27 mouse cellular contexts compared by ENCODE assay signal in the genomic region with DNA sequence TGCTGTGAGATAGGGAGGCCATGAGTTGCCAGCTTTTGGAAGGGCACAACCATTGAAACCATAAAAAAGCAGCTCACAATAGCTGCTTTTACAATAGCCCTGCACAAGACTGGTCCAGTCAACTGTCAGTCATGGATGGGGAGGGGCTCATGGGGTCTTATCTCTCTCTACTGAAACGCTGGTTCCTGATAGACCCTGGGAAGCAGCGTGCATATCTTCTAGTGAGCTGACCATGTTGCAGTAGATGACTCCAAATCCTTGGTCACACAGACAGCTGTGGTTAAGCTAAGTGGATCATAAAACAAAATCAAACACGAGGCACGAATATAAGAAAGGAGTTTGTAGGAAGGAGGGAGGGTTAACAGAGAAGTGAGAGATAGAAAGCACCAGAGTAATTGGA.
DNase-seq lines count a peak whose midpoint lies in the region; ATAC-seq lines count a peak whose summit lies in the region.
"Had no signal": no experiment of that assay in that cellular context is flagged by ENCODE, and none has a peak within 500 bp of the region (broad histone marks: within the 10 kb centered on the region; RNA-seq: fewer than 3 reads in every experiment).

No protein-coding gene starts in this region.

- no peak overlapping the region for H3K27ac ChIP-seq in heart, embryonic 16.5 days (ENCODE audit: low read length)
- no peak overlapping the region for H3K27ac ChIP-seq in liver, embryonic 12.5 days
- H3K27ac ChIP-seq: forebrain, embryonic 10.5 days; hindbrain, embryonic 13.5 days; limb, embryonic 15.5 days; macrophage; midbrain, embryonic 12.5 days; neural tube, embryonic 12.5 days had no signal

- no peak overlapping the region for H3K4me3 ChIP-seq in heart, embryonic 16.5 days (ENCODE audit: low read length)
- no peak overlapping the region for H3K4me3 ChIP-seq in liver, embryonic 12.5 days
- H3K4me3 ChIP-seq: forebrain, embryonic 10.5 days; hindbrain, embryonic 13.5 days; limb, embryonic 15.5 days; midbrain, embryonic 12.5 days; neural tube, embryonic 12.5 days had no signal

- H3K27me3 ChIP-seq in heart, embryonic 16.5 days (ENCODE audit: control insufficient read depth, insufficient read depth, low read length): no peaks in the 10 kb centered on the region
- H3K27me3 ChIP-seq in liver, embryonic 12.5 days (replicated peaks): no peaks in the 10 kb centered on the region
- H3K27me3 ChIP-seq: CH12.LX; hindbrain, embryonic 13.5 days; limb, embryonic 15.5 days; midbrain, embryonic 12.5 days; neural tube, embryonic 12.5 days had no signal

- no peak overlapping the region for H3K9ac ChIP-seq in heart, embryonic 16.5 days (ENCODE audit: low read length)
- no peak overlapping the region for H3K9ac ChIP-seq in liver, embryonic 12.5 days
- H3K9ac ChIP-seq: forebrain, postnatal 0 days; hindbrain, embryonic 13.5 days; limb, embryonic 15.5 days; midbrain, embryonic 12.5 days; neural tube, embryonic 12.5 days had no signal

- intact Hi-C loops in heart, postnatal 25 days (cut with DNase I): no loop called here

- DNase-seq in heart, postnatal 25 days (ENCODE audit: low spot score): no peak
- DNase-seq in MEL-GATA-1-ER (ENCODE audit: extremely low read depth, low read depth): peak; percentile 73
- no peak for DNase-seq in right cerebral cortex, postnatal 36 days (ENCODE audit: low spot score in 2 of 2)
- DNase-seq in cerebellum, postnatal 25 days: no peak
- DNase-seq: adrenal gland, postnatal 14 days; B cell, adult 2 months; cerebellum, adult 11 months; cerebellum, adult 9-11 months; forebrain, postnatal 0 days; gastrocnemius, postnatal 14 days; heart, adult 11 months; heart, postnatal 36 days; left cerebral cortex, postnatal 4 days; retina, postnatal 1 day; right cerebral cortex, postnatal 25 days; thymus, postnatal 14 days had no signal

- H3K4me2 ChIP-seq in heart, embryonic 16.5 days (ENCODE audit: low read depth, low read length): peak overlapping the region; percentile 14; the same call in 1 of the 2 replicates
- no peak overlapping the region for H3K4me2 ChIP-seq in liver, embryonic 12.5 days
- H3K4me2 ChIP-seq: hindbrain, embryonic 13.5 days; limb, embryonic 15.5 days; midbrain, embryonic 12.5 days; neural tube, embryonic 12.5 days had no signal

- 49% methylated on average over 4 of the region's 4 CpGs for WGBS in heart, embryonic 16.5 days
- 20% methylated on average over 4 of the region's 4 CpGs for WGBS in liver, embryonic 12.5 days (ENCODE audit: insufficient replicate concordance)

- no peak for ATAC-seq in heart, embryonic 16.5 days (replicated peaks; ENCODE audit: extremely low read depth, insufficient read depth, low FRiP score)
- peak; percentile 72; the same call in 1 of the 2 replicates for ATAC-seq in liver, embryonic 12.5 days
- peak; percentile 80 for ATAC-seq in megakaryocyte-erythroid progenitor cell, adult 5-6 weeks (replicated peaks; ENCODE audit: low FRiP score, low TSS enrichment, poor library complexity, severe bottlenecking)
- ATAC-seq: forebrain, postnatal 0 days; lung, postnatal 0 days had no signal

- no peaks in the 10 kb centered on the region for H3K4me1 ChIP-seq in heart, embryonic 16.5 days (ENCODE audit: control insufficient read depth, insufficient read depth, low read length)
- H3K4me1 ChIP-seq in liver, embryonic 12.5 days: peaks cover 10% of the 10 kb centered on the region
- H3K4me1 ChIP-seq: hindbrain, embryonic 13.5 days; limb, embryonic 15.5 days; neural tube, embryonic 12.5 days had no signal

- H3K9me3 ChIP-seq in heart, embryonic 16.5 days (replicated peaks; ENCODE audit: control insufficient read depth, low read length): peaks cover 9% of the 10 kb centered on the region; the same call in 1 of the 2 replicates
- H3K9me3 ChIP-seq in liver, embryonic 12.5 days (replicated peaks): no peaks in the 10 kb centered on the region
- H3K9me3 ChIP-seq: limb, embryonic 15.5 days; neural tube, embryonic 12.5 days had no signal

- H3K36me3 ChIP-seq in heart, embryonic 16.5 days (ENCODE audit: control insufficient read depth, insufficient read depth): no peaks in the 10 kb centered on the region
- H3K36me3 ChIP-seq in liver, embryonic 12.5 days: no peaks in the 10 kb centered on the region
- H3K36me3 ChIP-seq: forebrain, embryonic 10.5 days; hindbrain, embryonic 13.5 days; limb, embryonic 15.5 days; midbrain, embryonic 12.5 days; neural tube, embryonic 12.5 days had no signal
